ENCODE assay signal across 10 mouse cellular contexts in the genomic region with DNA sequence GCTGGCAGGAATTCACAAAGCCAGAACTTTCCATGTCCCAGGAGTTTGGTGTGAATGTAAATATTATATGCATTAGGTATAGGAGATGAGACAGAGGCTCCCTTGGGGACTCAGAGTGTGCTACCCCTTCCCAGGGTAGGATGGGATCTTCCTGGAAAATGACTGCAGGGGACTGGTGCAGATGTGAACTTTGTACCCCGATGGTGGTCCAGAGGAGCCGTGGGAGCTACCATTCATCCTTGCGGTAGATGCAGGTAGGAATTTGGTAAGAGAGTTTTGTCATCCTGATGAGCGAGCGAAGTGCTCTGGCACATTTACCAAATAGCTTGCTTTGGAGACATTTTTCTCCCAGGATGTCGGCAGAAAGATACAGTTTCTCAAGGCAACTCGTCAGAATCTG. TPM values are rescaled to one million over a fixed set of nuclear protein-coding genes. Genes with fewer than 3 reads are reported as not detected.
DNase-seq lines count a peak whose midpoint lies in the region; ATAC-seq and TF ChIP-seq lines count a peak whose summit lies in the region.
"Had no signal": no experiment of that assay in that cellular context is flagged by ENCODE, and none has a peak within 500 bp of the region (broad histone marks: within the 10 kb centered on the region; RNA-seq: fewer than 3 reads in every experiment).

No protein-coding gene starts in this region.

- TF ChIP-seq CTCF in heart, postnatal 0 days (IDR thresholded peaks at IDR 0.05; ENCODE audit: low read depth), result no peak
- TF ChIP-seq CTCF in forebrain, postnatal 0 days (IDR thresholded peaks at IDR 0.05; ENCODE audit: low read depth), result no peak

- H3K27me3 ChIP-seq in heart, postnatal 0 days (ENCODE audit: control insufficient read depth, insufficient read depth, low read length), result no peaks in the 10 kb centered on the region
- H3K27me3 ChIP-seq in heart, embryonic 10.5 days (ENCODE audit: insufficient read depth, poor library complexity, severe bottlenecking), result peaks cover 94% of the 10 kb centered on the region
- H3K27me3 ChIP-seq in lung, embryonic 15.5 days, result no peaks in the 10 kb centered on the region
- H3K27me3 ChIP-seq in forebrain, postnatal 0 days (ENCODE audit: insufficient read depth, low read length), result no peaks in the 10 kb centered on the region
- no peaks in the 10 kb centered on the region for H3K27me3 ChIP-seq in neural tube, embryonic 15.5 days (replicated peaks)

- H3K36me3 ChIP-seq in heart, postnatal 0 days (replicated peaks; ENCODE audit: control insufficient read depth, insufficient read depth, low read length), result peaks cover 13% of the 10 kb centered on the region; the same call in 1 of the 2 replicates
- no peaks in the 10 kb centered on the region for H3K36me3 ChIP-seq in heart, embryonic 10.5 days
- peaks cover 16% of the 10 kb centered on the region; the same call in 1 of the 2 replicates for H3K36me3 ChIP-seq in lung, embryonic 15.5 days
- 0 out of 2 replicates have a peak, but pooled peaks cover 4% of the 10 kb centered on the region for H3K36me3 ChIP-seq in forebrain, postnatal 0 days (ENCODE audit: insufficient read depth)
- no peaks in the 10 kb centered on the region for H3K36me3 ChIP-seq in neural tube, embryonic 15.5 days

- WGBS in heart, postnatal 0 days, result 84% methylated on average over 7 of the region's 7 CpGs
- 77% methylated on average over 7 of the region's 7 CpGs for WGBS in heart, embryonic 10.5 days
- 83% methylated on average over 7 of the region's 7 CpGs for WGBS in lung, embryonic 15.5 days
- WGBS in forebrain, postnatal 0 days, result 50% methylated on average over 7 of the region's 7 CpGs
- 47% methylated on average over 7 of the region's 7 CpGs for WGBS in neural tube, embryonic 15.5 days

- H3K4me3 ChIP-seq in heart, postnatal 0 days (ENCODE audit: low read depth, low read length), result peak overlapping the region; percentile 4; the same call in 1 of the 2 replicates
- no peak overlapping the region for H3K4me3 ChIP-seq in heart, embryonic 10.5 days
- H3K4me3 ChIP-seq in lung, embryonic 15.5 days, result no peak overlapping the region; the same call in 1 of the 2 replicates
- H3K4me3 ChIP-seq in forebrain, postnatal 0 days (ENCODE audit: low read depth, low read length), result peak overlapping the region; percentile 99
- H3K4me3 ChIP-seq in neural tube, embryonic 15.5 days (replicated peaks), result peak overlapping the region; percentile 82

- H3K9me3 ChIP-seq in heart, postnatal 0 days (replicated peaks; ENCODE audit: control insufficient read depth, low read length), result no peaks in the 10 kb centered on the region
- H3K9me3 ChIP-seq in heart, embryonic 10.5 days, result no peaks in the 10 kb centered on the region
- no peaks in the 10 kb centered on the region for H3K9me3 ChIP-seq in lung, embryonic 15.5 days
- no peaks in the 10 kb centered on the region for H3K9me3 ChIP-seq in forebrain, postnatal 0 days (ENCODE audit: low read length)
- no peaks in the 10 kb centered on the region for H3K9me3 ChIP-seq in neural tube, embryonic 15.5 days (replicated peaks)
- H3K9me3 ChIP-seq: heart, embryonic 13.5 days had no signal

- TF ChIP-seq EP300 in heart, postnatal 0 days (IDR thresholded peaks at IDR 0.05; ENCODE audit: low read depth), result no peak

- DNase-seq in heart, postnatal 0 days (ENCODE audit: low spot score), result no peak
- no peak for DNase-seq in heart, embryonic 10.5 days (ENCODE audit: low spot score)
- DNase-seq in lung, postnatal 14 days, result no peak
- no peak for DNase-seq in forebrain, postnatal 0 days
- DNase-seq in spleen, adult 18-20 months, result no peak
- DNase-seq: left cerebral cortex, postnatal 4 days; thymus, adult 2 months had no signal

- no peak overlapping the region; the same call in 1 of the 2 replicates for H3K4me2 ChIP-seq in heart, postnatal 0 days (ENCODE audit: low read depth, low read length)
- peak overlapping the region; percentile 19; the same call in 1 of the 2 replicates for H3K4me2 ChIP-seq in lung, embryonic 15.5 days
- peak overlapping the region; percentile 91 for H3K4me2 ChIP-seq in forebrain, postnatal 0 days (ENCODE audit: low read depth)
- peak overlapping the region; percentile 87 for H3K4me2 ChIP-seq in neural tube, embryonic 15.5 days

- no peak for ATAC-seq in heart, postnatal 0 days (ENCODE audit: insufficient read depth, low read depth)
- no peak for ATAC-seq in lung, embryonic 15.5 days (ENCODE audit: borderline replicate concordance, extremely low read depth, low FRiP score, low TSS enrichment)
- no peak for ATAC-seq in forebrain, postnatal 0 days
- ATAC-seq in neural tube, embryonic 15.5 days (ENCODE audit: low FRiP score), result no peak

- H3K4me1 ChIP-seq in heart, postnatal 0 days (ENCODE audit: control insufficient read depth, insufficient read depth), result peaks cover 55% of the 10 kb centered on the region
- H3K4me1 ChIP-seq in heart, embryonic 10.5 days, result peaks cover 18% of the 10 kb centered on the region
- H3K4me1 ChIP-seq in lung, embryonic 15.5 days, result peaks cover 58% of the 10 kb centered on the region
- H3K4me1 ChIP-seq in forebrain, postnatal 0 days (ENCODE audit: insufficient read depth), result peaks cover 32% of the 10 kb centered on the region
- H3K4me1 ChIP-seq in neural tube, embryonic 15.5 days, result peaks cover 66% of the 10 kb centered on the region

- no peak overlapping the region for H3K9ac ChIP-seq in heart, postnatal 0 days (replicated peaks; ENCODE audit: low read depth, low read length)
- no peak overlapping the region for H3K9ac ChIP-seq in lung, embryonic 15.5 days
- peak overlapping the region; percentile 75 for H3K9ac ChIP-seq in forebrain, postnatal 0 days
- peak overlapping the region; percentile 45 for H3K9ac ChIP-seq in neural tube, embryonic 15.5 days (replicated peaks)

- no peak overlapping the region for H3K27ac ChIP-seq in heart, postnatal 0 days (ENCODE audit: low read depth)
- no peak overlapping the region for H3K27ac ChIP-seq in heart, embryonic 10.5 days
- H3K27ac ChIP-seq in lung, embryonic 15.5 days, result no peak overlapping the region
- H3K27ac ChIP-seq in forebrain, postnatal 0 days (ENCODE audit: low read depth, low read length), result 0 out of 2 replicates have a peak overlapping the region, but pooled peaks have one; percentile 16
- peak overlapping the region; percentile 91 for H3K27ac ChIP-seq in neural tube, embryonic 15.5 days (replicated peaks)
- H3K27ac ChIP-seq: heart, embryonic 13.5 days had no signal

RNA-seq across cellular contexts. Expression of gene Ppara, which starts 59.7 kb away (rescaled TPM):
- 11.6 and 18.5 TPM in 2 replicates for total RNA-seq in heart, postnatal 0 days (2014; rRNA removed; ENCODE audit: low replicate concordance)
- 31.4 and 33.4 TPM in 2 replicates for polyA plus RNA-seq in heart, postnatal 0 days (2015; fragmentation: Nextera tagmentation; extraction: Ambion mirVana)
- 0.88 and 2.0 TPM in 2 replicates for polyA plus RNA-seq in heart, embryonic 10.5 days (2016; fragmentation: Nextera tagmentation; extraction: Ambion mirVana)
- 4.3 and 4.9 TPM in 2 replicates for polyA plus RNA-seq in lung, embryonic 15.5 days (2015; fragmentation: Nextera tagmentation; extraction: Ambion mirVana)
- total RNA-seq in forebrain, postnatal 0 days (2014; rRNA removed), result 0.92 and 1.7 TPM in 2 replicates
- polyA plus RNA-seq in forebrain, postnatal 0 days (2015; fragmentation: Nextera tagmentation; extraction: Ambion mirVana), result 1.9 and 2.0 TPM in 2 replicates
- polyA plus RNA-seq in neural tube, embryonic 15.5 days (2015; fragmentation: Nextera tagmentation; extraction: Ambion mirVana), result 1.5 and 2.0 TPM in 2 replicates

Comparison
In these comparisons a context has a peak if more than half of its experiments do, and no peak if none do; other contexts are left out.
1. H3K4me3 ChIP-seq: peak in heart, postnatal 0 days (single experiment), forebrain, postnatal 0 days (single experiment) and neural tube, embryonic 15.5 days (single experiment); none in heart, embryonic 10.5 days (single experiment) and lung, embryonic 15.5 days (single experiment).
2. H3K27ac ChIP-seq: peak in forebrain, postnatal 0 days (single experiment) and neural tube, embryonic 15.5 days (single experiment); none in heart, postnatal 0 days (single experiment), heart, embryonic 10.5 days (single experiment) and lung, embryonic 15.5 days (single experiment).
3. H3K9ac ChIP-seq: peak in forebrain, postnatal 0 days (single experiment) and neural tube, embryonic 15.5 days (single experiment); none in heart, postnatal 0 days (single experiment) and lung, embryonic 15.5 days (single experiment).